Mouse (Mus musculus): Measurements from ENCODE around the gene Id1. TPM values are rescaled to one million over a fixed set of nuclear protein-coding genes. Genes with fewer than 3 reads are reported as not detected.

Id1 gene
- polyA plus RNA-seq, 1 experiment: 916 TPM

GRCm38 (mm10) chr2:152753944-152754711, 18.1 kb downstream of the Id1 start, which contains the start of gene Cox4i2:
Gene Cox4i2 (plus strand): TSS chr2:152754173.
- peak within 1 kb of the TSS; percentile 28 for H3K4me3 ChIP-seq (ENCODE audit: low read depth, low read length)
- TF ChIP-seq POLR2A (IDR thresholded peaks at IDR 0.05; ENCODE audit: low read depth, low read length) (no peak), CTCF (IDR thresholded peaks at IDR 0.05; ENCODE audit: extremely low read depth, insufficient read length, insufficient replicate concordance, low read depth, low read length) (no peak)
- 29% methylated on average over 30 of the region's 30 CpGs for WGBS
- H3K36me3 ChIP-seq (ENCODE audit: control insufficient read depth, insufficient read depth, low read length): no peaks in the 10 kb centered on the region
- no peaks in the 10 kb centered on the region; the same call in 1 of the 2 replicates for H3K4me1 ChIP-seq (ENCODE audit: control insufficient read depth, insufficient read depth, insufficient read length, low read length)
- no peaks in the 10 kb centered on the region for H3K27me3 ChIP-seq (ENCODE audit: control insufficient read depth, insufficient read depth, low read length)
- H3K27ac ChIP-seq (ENCODE audit: insufficient read depth, low read depth, low read length): no peak within 1 kb of the TSS

- Histone ChIP-seq H3K27me3 (ENCODE audit: control insufficient read depth, insufficient read depth, low read length) (no peaks in the 10 kb centered on the region), H3K4me1 (ENCODE audit: control insufficient read depth, insufficient read depth, insufficient read length, low read length) (no peaks in the 10 kb centered on the region; the same call in 1 of the 2 replicates), H3K36me3 (ENCODE audit: control insufficient read depth, insufficient read depth, low read length) (no peaks in the 10 kb centered on the region), H3K27ac (ENCODE audit: insufficient read depth, low read depth, low read length) (no peak overlapping the region), H3K4me3 (ENCODE audit: low read depth, low read length) (no peak overlapping the region)
- WGBS: 84% methylated on average over 17 of the region's 17 CpGs
- no peak for TF ChIP-seq POLR2A (IDR thresholded peaks at IDR 0.05; ENCODE audit: low read depth, low read length)
- TF ChIP-seq CTCF (IDR thresholded peaks at IDR 0.05; ENCODE audit: extremely low read depth, insufficient read length, insufficient replicate concordance, low read depth, low read length): no peak
These were observed 20.7 kb downstream of the Id1 start for GRCm38 (mm10) chr2:152756474-152757393.

DNA sequence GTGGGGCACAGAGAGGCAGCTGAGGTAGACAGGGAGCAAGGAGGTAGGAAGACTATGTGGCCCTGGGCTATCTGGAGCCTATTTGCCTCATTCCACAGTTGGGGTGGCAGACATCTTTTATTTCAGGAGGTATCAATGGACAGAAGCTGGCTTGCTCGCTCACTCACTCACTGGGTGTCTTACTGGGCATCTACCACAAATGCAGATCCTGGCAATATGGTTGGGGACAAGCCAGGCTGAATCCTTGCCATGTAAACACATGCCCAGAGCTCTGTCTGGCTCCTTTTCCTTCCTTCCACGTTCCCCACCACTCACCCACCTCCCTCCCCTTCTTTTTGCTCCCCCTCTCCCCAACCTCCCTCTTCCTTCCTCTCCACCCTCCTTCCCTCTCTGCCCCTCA, 21.4 kb downstream of the Id1 start:
- Histone ChIP-seq H3K36me3 (ENCODE audit: control insufficient read depth, insufficient read depth, low read length) (no peaks in the 10 kb centered on the region), H3K27ac (ENCODE audit: insufficient read depth, low read depth, low read length) (no peak overlapping the region), H3K4me3 (ENCODE audit: low read depth, low read length) (no peak overlapping the region), H3K4me1 (ENCODE audit: control insufficient read depth, insufficient read depth, insufficient read length, low read length) (no peaks in the 10 kb centered on the region; the same call in 1 of the 2 replicates), H3K27me3 (ENCODE audit: control insufficient read depth, insufficient read depth, low read length) (no peaks in the 10 kb centered on the region)
- no peak for TF ChIP-seq POLR2A (IDR thresholded peaks at IDR 0.05; ENCODE audit: low read depth, low read length)
- no peak for TF ChIP-seq CTCF (IDR thresholded peaks at IDR 0.05; ENCODE audit: extremely low read depth, insufficient read length, insufficient replicate concordance, low read depth, low read length)
- WGBS: 75% methylated on average over 2 of the region's 2 CpGs

DNA sequence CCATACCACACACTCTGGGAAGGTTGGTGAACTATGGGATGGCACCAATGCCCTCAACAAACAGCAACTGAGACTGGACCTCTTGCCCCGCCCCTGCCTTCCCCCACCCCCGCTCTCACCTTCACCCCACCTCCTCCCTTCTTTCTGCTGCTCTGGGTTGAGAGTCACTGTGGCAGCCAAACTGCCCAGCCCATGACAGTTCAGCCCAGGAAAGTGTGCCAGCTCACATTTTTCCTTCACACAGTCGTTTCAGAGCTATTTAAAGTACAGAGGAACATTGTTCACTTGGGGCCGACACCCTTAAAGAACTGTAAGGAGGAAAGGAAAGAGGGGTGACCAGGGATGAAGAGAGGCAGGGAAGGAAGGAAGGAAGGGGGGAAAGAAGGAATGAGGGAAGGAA, 22.3 kb downstream of the Id1 start:
- no peaks in the 10 kb centered on the region for H3K27me3 ChIP-seq (ENCODE audit: control insufficient read depth, insufficient read depth, low read length)
- no peaks in the 10 kb centered on the region for H3K36me3 ChIP-seq (ENCODE audit: control insufficient read depth, insufficient read depth, low read length)
- TF ChIP-seq POLR2A (IDR thresholded peaks at IDR 0.05; ENCODE audit: low read depth, low read length) (no peak), CTCF (IDR thresholded peaks at IDR 0.05; ENCODE audit: extremely low read depth, insufficient read length, insufficient replicate concordance, low read depth, low read length) (no peak)
- H3K4me1 ChIP-seq (ENCODE audit: control insufficient read depth, insufficient read depth, insufficient read length, low read length): no peaks in the 10 kb centered on the region; the same call in 1 of the 2 replicates
- 22% methylated on average over 4 of the region's 4 CpGs for WGBS
- H3K27ac ChIP-seq (ENCODE audit: insufficient read depth, low read depth, low read length): no peak overlapping the region
- no peak overlapping the region for H3K4me3 ChIP-seq (ENCODE audit: low read depth, low read length)

DNA sequence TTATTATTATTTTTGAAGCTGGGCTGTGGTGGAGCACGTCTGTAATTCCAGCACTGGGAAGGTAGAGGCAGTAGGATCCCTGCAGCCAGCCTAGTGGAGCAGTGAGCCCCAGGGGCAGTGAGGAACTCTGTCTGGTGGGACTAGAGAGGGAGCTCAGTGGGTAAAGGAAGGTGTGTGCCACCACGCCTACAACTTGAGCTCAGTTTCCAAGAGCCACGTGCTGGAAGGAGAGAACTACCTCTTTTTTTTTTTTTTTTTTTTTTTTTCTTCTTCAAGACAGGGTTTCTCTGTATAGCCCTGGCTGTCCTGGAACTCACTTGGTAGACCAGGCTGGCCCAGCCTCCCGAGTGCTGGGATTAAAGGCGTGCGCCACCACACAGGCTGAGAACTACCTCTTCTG, 27.3 kb downstream of the Id1 start:
- Histone ChIP-seq H3K4me1 (ENCODE audit: control insufficient read depth, insufficient read depth, insufficient read length, low read length) (peaks cover 3% of the 10 kb centered on the region; the same call in 1 of the 2 replicates), H3K27ac (ENCODE audit: insufficient read depth, low read depth, low read length) (no peak overlapping the region), H3K4me3 (ENCODE audit: low read depth, low read length) (no peak overlapping the region), H3K36me3 (ENCODE audit: control insufficient read depth, insufficient read depth, low read length) (no peaks in the 10 kb centered on the region), H3K27me3 (ENCODE audit: control insufficient read depth, insufficient read depth, low read length) (no peaks in the 10 kb centered on the region)
- TF ChIP-seq CTCF (IDR thresholded peaks at IDR 0.05; ENCODE audit: extremely low read depth, insufficient read length, insufficient replicate concordance, low read depth, low read length): no peak
- TF ChIP-seq POLR2A (IDR thresholded peaks at IDR 0.05; ENCODE audit: low read depth, low read length): no peak
- 74% methylated on average over 6 of the region's 6 CpGs for WGBS

DNA sequence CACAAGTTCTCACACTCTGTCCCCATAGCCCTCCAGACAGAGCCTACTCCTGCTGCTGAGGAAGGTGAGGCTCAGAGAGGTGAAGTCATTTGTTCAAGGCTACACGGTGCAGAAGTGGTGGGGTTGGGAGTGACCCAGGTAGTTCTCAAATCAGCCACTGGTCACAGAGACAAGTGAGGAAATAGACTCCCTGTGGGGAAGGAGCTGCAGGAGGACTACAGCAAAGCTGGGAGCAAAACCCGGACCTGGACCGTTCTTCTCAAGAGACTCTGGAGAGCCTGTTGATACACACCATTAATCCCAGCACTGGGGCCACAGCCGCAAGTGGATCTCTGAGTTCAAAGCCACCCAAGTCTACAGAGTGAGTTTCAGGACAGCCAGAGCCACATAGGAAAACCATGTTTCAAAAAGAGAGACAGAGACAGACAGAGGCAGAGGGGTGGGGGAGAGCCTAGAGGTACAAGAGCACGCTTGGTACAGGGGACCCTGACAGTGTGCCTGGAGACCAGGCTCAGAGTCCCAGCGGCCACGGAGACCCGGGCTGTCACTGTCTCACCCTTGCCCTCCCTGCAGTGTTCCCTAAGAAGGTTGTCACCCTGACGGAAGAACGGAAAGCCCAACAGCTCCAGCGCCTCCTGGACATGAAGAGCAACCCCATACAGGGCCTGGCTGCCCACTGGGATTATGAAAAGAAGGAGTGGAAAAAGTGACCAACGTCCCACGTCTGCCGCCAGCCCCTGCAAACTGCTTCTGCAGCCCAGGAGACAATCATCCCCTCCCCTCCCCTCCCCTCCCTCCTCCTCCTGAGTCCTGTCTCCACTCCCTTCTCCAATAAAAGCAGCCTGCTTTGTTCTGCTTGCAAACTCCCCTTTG, 28.4 kb downstream of the Id1 start:
- 25% methylated on average over 14 of the region's 14 CpGs for WGBS
- Histone ChIP-seq H3K27ac (ENCODE audit: insufficient read depth, low read depth, low read length) (no peak overlapping the region), H3K4me3 (ENCODE audit: low read depth, low read length) (no peak overlapping the region), H3K4me1 (ENCODE audit: control insufficient read depth, insufficient read depth, insufficient read length, low read length) (peaks cover 3% of the 10 kb centered on the region; the same call in 1 of the 2 replicates), H3K36me3 (ENCODE audit: control insufficient read depth, insufficient read depth, low read length) (no peaks in the 10 kb centered on the region), H3K27me3 (ENCODE audit: control insufficient read depth, insufficient read depth, low read length) (no peaks in the 10 kb centered on the region)
- no peak for TF ChIP-seq POLR2A (IDR thresholded peaks at IDR 0.05; ENCODE audit: low read depth, low read length)
- no peak for TF ChIP-seq CTCF (IDR thresholded peaks at IDR 0.05; ENCODE audit: extremely low read depth, insufficient read length, insufficient replicate concordance, low read depth, low read length)

All from small intestine, adult 2 months (tissue).